In genomic region chr9:62425265-62425664, GRCm38 (mm10) we compare ENCODE assay signal across 8 mouse cellular contexts.
A peak's percentile ranks its signal among the peaks of the same experiment; 100 is the strongest.
DNase-seq lines count a peak whose midpoint lies in the region; ATAC-seq and TF ChIP-seq lines count a peak whose summit lies in the region.
"Had no signal": no experiment of that assay in that cellular context is flagged by ENCODE, and none has a peak within 500 bp of the region (broad histone marks: within the 10 kb centered on the region; RNA-seq: fewer than 3 reads in every experiment).

No protein-coding gene starts in this region.

- 24% methylated on average over 5 of the region's 5 CpGs for WGBS in kidney, adult 2 months

- no peak overlapping the region for H3K4me3 ChIP-seq in kidney, adult 2 months (ENCODE audit: insufficient read depth, low read depth, low read length)
- H3K4me3 ChIP-seq in brown adipose tissue, adult 24 weeks (ENCODE audit: insufficient read depth, low read depth, low read length) = no peak overlapping the region
- H3K4me3 ChIP-seq: erythroblast, embryonic 14.5 days had no signal

- H3K4me1 ChIP-seq in kidney, adult 2 months (ENCODE audit: control insufficient read depth, insufficient read depth, low read length) = peaks cover 18% of the 10 kb centered on the region
- peaks cover 35% of the 10 kb centered on the region for H3K4me1 ChIP-seq in brown adipose tissue, adult 24 weeks (ENCODE audit: control insufficient read depth, insufficient read depth, insufficient read length, low read length)

- peak overlapping the region; percentile 59 for H3K27ac ChIP-seq in kidney, adult 2 months (ENCODE audit: insufficient read depth, low read depth, low read length)
- peak overlapping the region; percentile 78 for H3K27ac ChIP-seq in brown adipose tissue, adult 24 weeks (replicated peaks; ENCODE audit: low read depth, low read length)

- TF ChIP-seq CTCF in kidney, adult 2 months (conservative IDR thresholded peaks at IDR 0.05; ENCODE audit: insufficient read depth, insufficient read length, low read depth, low read length) = no peak

- H3K27me3 ChIP-seq in kidney, adult 2 months (replicated peaks; ENCODE audit: control insufficient read depth, insufficient read depth, low read length) = no peaks in the 10 kb centered on the region

- ATAC-seq in CD4-positive, CD25-positive, alpha-beta regulatory T cell, adult 4 months = peak; percentile 68

- no peak for TF ChIP-seq POLR2A in kidney, adult 2 months (IDR thresholded peaks at IDR 0.05; ENCODE audit: low read depth, low read length)

- H3K36me3 ChIP-seq in kidney, adult 2 months (ENCODE audit: control insufficient read depth, insufficient read depth, low read length) = no peaks in the 10 kb centered on the region

- peak; percentile 67 for DNase-seq in kidney, adult 2 months
- DNase-seq in kidney, adult 18-20 months = no peak
- peak; percentile 68 for DNase-seq in lung, postnatal 36 days
- no peak for DNase-seq in embryo, embryonic 11 days
- no peak for DNase-seq in urinary bladder, postnatal 36 days (ENCODE audit: low spot score in 2 of 2)

Comparison
In these comparisons a context has a peak if more than half of its experiments do, and no peak if none do; other contexts are left out.
1. DNase-seq: peak in kidney, adult 2 months (single experiment) and lung, postnatal 36 days (single experiment); none in kidney, adult 18-20 months (single experiment), embryo, embryonic 11 days (single experiment) and urinary bladder, postnatal 36 days (0 of 2).